Mouse (Mus musculus) E14TG2a.4 (cell line): ENCODE data around the gene 2310034G01Rik.

Source experiments
- H3K27me3 ChIP-seq: 2 replicates; pipeline ENCODE4 v1.6.1; 2014; ENCODE audit warnings: low read length, control low read depth; ENCODE audit not compliant: insufficient read depth
- H3K36me3 ChIP-seq: 2 replicates; pipeline ENCODE4 v1.6.1; 2014; ENCODE audit warnings: low read length, control low read depth; ENCODE audit not compliant: insufficient read depth
- H3K4me1 ChIP-seq: replicated peaks from 2 replicates; pipeline ENCODE4 v1.6.1; 2014; ENCODE audit warnings: low read depth, low read length, control low read depth
- H3K4me3 ChIP-seq: replicated peaks from 2 replicates; pipeline ENCODE4 v1.5.1; 2014; ENCODE audit warnings: mild to moderate bottlenecking, low read length
- H3K9me3 ChIP-seq: 2 replicates; pipeline ENCODE4 v1.6.1; 2014; ENCODE audit warnings: low read length, control low read depth
- CTCF ChIP-seq: conservative IDR thresholded peaks from 2 replicates; pipeline ENCODE4 v1.5.1; 2014; ENCODE audit warnings: low read length
- NANOG ChIP-seq: IDR thresholded peaks from 2 replicates; pipeline ENCODE4 v1.6.1; 2014; ENCODE audit warnings: borderline replicate concordance, low read length, mixed read lengths
- POU5F1 ChIP-seq: IDR thresholded peaks from 2 replicates; pipeline ENCODE4 v1.6.1; 2014; ENCODE audit warnings: low read length, borderline replicate concordance

Gene 2310034G01Rik

GRCm38 (mm10) chr19:46300294-46301045, 49.6 kb downstream of the 2310034G01Rik start:
- TF ChIP-seq NANOG (no peak), POU5F1 (no peak), CTCF (no peak)
- Histone ChIP-seq H3K4me3 (no peak overlapping the region), H3K27me3 (peaks cover 36% of the 10 kb centered on the region), H3K4me1 (peaks cover 12% of the 10 kb centered on the region), H3K36me3 (no peaks in the 10 kb centered on the region), H3K9me3 (no peaks in the 10 kb centered on the region)
